Mouse (Mus musculus): ENCODE measurements around the gene Rdh8. TPM values are rescaled to one million over a fixed set of nuclear protein-coding genes. Genes with fewer than 3 reads are reported as not detected.

The Rdh8 gene
- total and polyA plus RNA-seq, 3 experiments = not detected

GRCm38 (mm10) chr9:20870211-20871173 lies 52.2 kb downstream of the Rdh8 start:
- Histone ChIP-seq H3K9ac (ENCODE audit: low read depth, low read length) (no peak overlapping the region), H3K4me1 (ENCODE audit: control insufficient read depth, insufficient read depth, low read length) (no peaks in the 10 kb centered on the region; the same call in 1 of the 2 replicates), H3K36me3 (ENCODE audit: control insufficient read depth, insufficient read depth, low read length) (no peaks in the 10 kb centered on the region), H3K27me3 (ENCODE audit: control insufficient read depth, insufficient read depth, low read length) (no peaks in the 10 kb centered on the region), H3K79me2 (replicated peaks; ENCODE audit: control insufficient read depth, insufficient read depth, low read length) (no peaks in the 10 kb centered on the region), H3K4me3 (no peak overlapping the region), H3K27ac (no peak overlapping the region)
- DNase-seq = no peak
- no peak for TF ChIP-seq POLR2A (IDR thresholded peaks at IDR 0.05; ENCODE audit: insufficient read depth, low read depth, low read length)
- TF ChIP-seq CTCF (IDR thresholded peaks at IDR 0.05) = peak; percentile 20; the same call in 1 of the 2 replicates
- intact Hi-C loops (cut with DNase I) = no loop called here
- 77% methylated on average over 12 of the region's 12 CpGs for WGBS

GRCm38 (mm10) chr9:20872991-20873390 lies 54.7 kb downstream of the Rdh8 start:
- H3K36me3 ChIP-seq (ENCODE audit: control insufficient read depth, insufficient read depth, low read length) = no peaks in the 10 kb centered on the region
- H3K4me1 ChIP-seq (ENCODE audit: control insufficient read depth, insufficient read depth, low read length) = peaks cover 1% of the 10 kb centered on the region; the same call in 1 of the 2 replicates
- TF ChIP-seq EP300 (IDR thresholded peaks at IDR 0.05; ENCODE audit: insufficient read depth, low read depth, low read length) = no peak
- no peak for TF ChIP-seq POLR2A (IDR thresholded peaks at IDR 0.05; ENCODE audit: insufficient read depth, low read depth, low read length)
- TF ChIP-seq CTCF (IDR thresholded peaks at IDR 0.05) = no peak
- H3K27me3 ChIP-seq (ENCODE audit: control insufficient read depth, insufficient read depth, low read length) = no peaks in the 10 kb centered on the region
- WGBS = 85% methylated on average over 10 of the region's 10 CpGs
- intact Hi-C loops (cut with DNase I) = no loop called here
- H3K27ac ChIP-seq = no peak overlapping the region
- H3K9ac ChIP-seq (ENCODE audit: low read depth, low read length) = no peak overlapping the region
- H3K4me3 ChIP-seq = no peak overlapping the region
- DNase-seq = no peak
- no peaks in the 10 kb centered on the region for H3K79me2 ChIP-seq (replicated peaks; ENCODE audit: control insufficient read depth, insufficient read depth, low read length)

- TF ChIP-seq CTCF (IDR thresholded peaks at IDR 0.05) (no peak), POLR2A (IDR thresholded peaks at IDR 0.05; ENCODE audit: insufficient read depth, low read depth, low read length) (no peak), EP300 (IDR thresholded peaks at IDR 0.05; ENCODE audit: insufficient read depth, low read depth, low read length) (no peak)
- Histone ChIP-seq H3K36me3 (ENCODE audit: control insufficient read depth, insufficient read depth, low read length) (no peaks in the 10 kb centered on the region), H3K27me3 (ENCODE audit: control insufficient read depth, insufficient read depth, low read length) (no peaks in the 10 kb centered on the region), H3K4me3 (no peak overlapping the region), H3K27ac (no peak overlapping the region), H3K9ac (ENCODE audit: low read depth, low read length) (no peak overlapping the region), H3K79me2 (replicated peaks; ENCODE audit: control insufficient read depth, insufficient read depth, low read length) (no peaks in the 10 kb centered on the region), H3K4me1 (ENCODE audit: control insufficient read depth, insufficient read depth, low read length) (peaks cover 1% of the 10 kb centered on the region; the same call in 1 of the 2 replicates)
- no peak for DNase-seq
- intact Hi-C loops (cut with DNase I) = no loop called here
- WGBS = 86% methylated on average over 12 of the region's 12 CpGs
These were observed 55.2 kb downstream of the Rdh8 start for GRCm38 (mm10) chr9:20873521-20873920.

- H3K27ac ChIP-seq = no peak overlapping the region
- intact Hi-C loops (cut with DNase I) = no loop called here
- no peaks in the 10 kb centered on the region for H3K27me3 ChIP-seq (ENCODE audit: control insufficient read depth, insufficient read depth, low read length)
- DNase-seq = no peak
- H3K9ac ChIP-seq (ENCODE audit: low read depth, low read length) = no peak overlapping the region
- H3K79me2 ChIP-seq (replicated peaks; ENCODE audit: control insufficient read depth, insufficient read depth, low read length) = no peaks in the 10 kb centered on the region
- H3K4me1 ChIP-seq (ENCODE audit: control insufficient read depth, insufficient read depth, low read length) = peaks cover 1% of the 10 kb centered on the region; the same call in 1 of the 2 replicates
- H3K36me3 ChIP-seq (ENCODE audit: control insufficient read depth, insufficient read depth, low read length) = no peaks in the 10 kb centered on the region
- WGBS = 60% methylated on average over 23 of the region's 23 CpGs
- H3K4me3 ChIP-seq = no peak overlapping the region
- TF ChIP-seq CTCF (IDR thresholded peaks at IDR 0.05) (no peak), POLR2A (IDR thresholded peaks at IDR 0.05; ENCODE audit: insufficient read depth, low read depth, low read length) (no peak), EP300 (IDR thresholded peaks at IDR 0.05; ENCODE audit: insufficient read depth, low read depth, low read length) (no peak)
These were observed 56.9 kb downstream of the Rdh8 start for GRCm38 (mm10) chr9:20875021-20875790.

Other genes starting within 250 kb of the Rdh8 start
- gene Zfp846, start 237.2 kb upstream of the Rdh8 start, total RNA-seq (2021) = 1 to 10 TPM; 4.7 to 5.1 TPM
- 1.4 and 3.5 TPM in 2 replicates for gene Zfp846, start 237.2 kb upstream of the Rdh8 start, polyA plus RNA-seq (2012; rRNA removed)
- 100 to 1,000 TPM; 233 to 269 TPM for gene Ubl5, start 175.6 kb upstream of the Rdh8 start, total RNA-seq (2021)
- gene Ubl5, start 175.6 kb upstream of the Rdh8 start, polyA plus RNA-seq (2012; rRNA removed) = 275 and 362 TPM in 2 replicates
- gene Fbxl12, start 173.7 kb upstream of the Rdh8 start, total RNA-seq (2021) = 10 to 100 TPM in 1 of 2 experiments, 1 to 10 TPM in 1; 8.8 to 10.3 TPM
- 16.6 and 17.9 TPM in 2 replicates for gene Fbxl12, start 173.7 kb upstream of the Rdh8 start, polyA plus RNA-seq (2012; rRNA removed)
- gene Pin1, start 166.4 kb upstream of the Rdh8 start, total RNA-seq (2021) = 10 to 100 TPM; 17.8 to 18.6 TPM
- 18.8 and 20.8 TPM in 2 replicates for gene Pin1, start 166.4 kb upstream of the Rdh8 start, polyA plus RNA-seq (2012; rRNA removed)
- under 1 TPM in 1 of 2 experiments, not detected in 1; 0.13 TPM for gene Olfm2, start 72.2 kb upstream of the Rdh8 start, total RNA-seq (2021)
- gene Olfm2, start 72.2 kb upstream of the Rdh8 start, polyA plus RNA-seq (2012; rRNA removed) = 0.31 and 0.38 TPM in 2 replicates
- gene Col5a3, start 3.4 kb upstream of the Rdh8 start, total RNA-seq (2021) = 10 to 100 TPM in 1 of 2 experiments, 1 to 10 TPM in 1; 7.0 to 19.7 TPM
- gene Col5a3, start 3.4 kb upstream of the Rdh8 start, polyA plus RNA-seq (2012; rRNA removed) = 11.6 and 13.5 TPM in 2 replicates
- 1 to 10 TPM; 3.9 to 4.3 TPM for gene A230050P20Rik, start 50.1 kb downstream of the Rdh8 start, total RNA-seq (2021)
- 16.4 and 21.2 TPM in 2 replicates for gene A230050P20Rik, start 50.1 kb downstream of the Rdh8 start, polyA plus RNA-seq (2012; rRNA removed)
- gene Angptl6, start 61.2 kb downstream of the Rdh8 start, total RNA-seq (2021) = 1 to 10 TPM; 3.9 to 4.0 TPM
- 4.0 and 5.4 TPM in 2 replicates for gene Angptl6, start 61.2 kb downstream of the Rdh8 start, polyA plus RNA-seq (2012; rRNA removed)
- gene Ppan, start 69.7 kb downstream of the Rdh8 start, total RNA-seq (2021) = 1 to 10 TPM; 5.9 to 6.7 TPM
- gene Ppan, start 69.7 kb downstream of the Rdh8 start, polyA plus RNA-seq (2012; rRNA removed) = 11.9 and 18.8 TPM in 2 replicates
- 100 to 1,000 TPM; 101 to 113 TPM for gene Eif3g, start 80.1 kb downstream of the Rdh8 start, total RNA-seq (2021)
- 69.6 and 69.9 TPM in 2 replicates for gene Eif3g, start 80.1 kb downstream of the Rdh8 start, polyA plus RNA-seq (2012; rRNA removed)
- gene Dnmt1, start 141.4 kb downstream of the Rdh8 start, total RNA-seq (2021) = 10 to 100 TPM; 11.1 to 11.6 TPM
- gene Dnmt1, start 141.4 kb downstream of the Rdh8 start, polyA plus RNA-seq (2012; rRNA removed) = 9.1 and 11.7 TPM in 2 replicates
- 1 to 10 TPM; 2.8 to 3.2 TPM for gene S1pr2, start 158.3 kb downstream of the Rdh8 start, total RNA-seq (2021)
- 4.2 and 6.1 TPM in 2 replicates for gene S1pr2, start 158.3 kb downstream of the Rdh8 start, polyA plus RNA-seq (2012; rRNA removed)
- gene Mrpl4, start 184.2 kb downstream of the Rdh8 start, total RNA-seq (2021) = 100 to 1,000 TPM; 124 to 130 TPM
- gene Mrpl4, start 184.2 kb downstream of the Rdh8 start, polyA plus RNA-seq (2012; rRNA removed) = 173 and 226 TPM in 2 replicates
- 1 to 10 TPM; 7.6 to 9.2 TPM for gene Icam1, start 197.5 kb downstream of the Rdh8 start, total RNA-seq (2021)
- gene Icam1, start 197.5 kb downstream of the Rdh8 start, polyA plus RNA-seq (2012; rRNA removed) = 12.4 and 15.3 TPM in 2 replicates
- 1 to 10 TPM in 1 of 2 experiments, under 1 TPM in 1; 0.84 to 1.0 TPM for gene Icam4, start 210.9 kb downstream of the Rdh8 start, total RNA-seq (2021)
- 0.70 and 1.4 TPM in 2 replicates for gene Icam4, start 210.9 kb downstream of the Rdh8 start, polyA plus RNA-seq (2012; rRNA removed)
- gene Icam5, start 213.6 kb downstream of the Rdh8 start, total RNA-seq (2021) = not detected
- gene Icam5, start 213.6 kb downstream of the Rdh8 start, polyA plus RNA-seq (2012; rRNA removed) = 0.06 and 0.08 TPM in 2 replicates
- not detected for gene Zglp1, start 248.6 kb downstream of the Rdh8 start, total RNA-seq (2021)
- gene Zglp1, start 248.6 kb downstream of the Rdh8 start, polyA plus RNA-seq (2012; rRNA removed) = not detected in 2 replicates

Measured in heart, adult 2 months (tissue).